Mouse (Mus musculus) brain, embryonic 14.5 days (tissue): ENCODE results near the gene Sec31a.

Experiments
- CTCF ChIP-seq: fragments of 200-500 bp; IDR thresholded peaks from 2 replicates; pipeline ENCODE4 v1.5.1; 2012; ENCODE audit warnings: inconsistent platforms, mild to moderate bottlenecking, moderate library complexity, borderline replicate concordance; ENCODE audit not compliant: insufficient read depth, insufficient read length; ENCODE audit errors: extremely low read depth
- POLR2A ChIP-seq: fragments of 200-500 bp; IDR thresholded peaks from 2 replicates; pipeline ENCODE4 v1.6.1; 2012; ENCODE audit warnings: mild to moderate bottlenecking, inconsistent platforms, borderline replicate concordance; ENCODE audit not compliant: poor library complexity, insufficient read depth, insufficient read length, severe bottlenecking; ENCODE audit errors: extremely low read depth

DNA sequence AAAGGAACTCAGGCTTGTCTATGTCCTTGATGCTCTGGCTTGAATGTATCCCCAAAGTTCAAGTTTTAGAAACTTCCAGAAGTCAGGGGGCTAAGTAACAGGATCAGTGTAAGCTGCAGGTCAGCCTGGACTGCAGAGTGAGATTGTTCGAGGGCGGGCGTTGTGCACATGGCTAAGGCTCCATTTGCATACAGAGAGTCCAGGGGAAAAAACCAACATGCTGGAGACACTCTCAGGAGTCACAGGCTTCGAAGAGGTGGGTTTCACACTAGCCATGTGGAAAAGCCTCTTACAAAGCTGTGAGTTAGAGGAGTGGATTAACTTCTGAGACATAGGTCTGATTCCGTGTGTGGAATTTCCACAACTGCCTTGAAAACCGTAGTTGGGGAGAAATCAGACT, 73.6 kb downstream of the Sec31a start:
- no peak for TF ChIP-seq CTCF
- TF ChIP-seq POLR2A = no peak
